Mouse (Mus musculus) stomach, embryonic 16.5 days (tissue): ENCODE results near the gene Acvr1c. TPM values are rescaled to one million over a fixed set of nuclear protein-coding genes. Genes with fewer than 3 reads are reported as not detected.

ENCODE experiments used
- ATAC-seq: fragments of 200-750 bp; cut with Nextera tagmentation; 2 replicates; pipeline ENCODE4 v1.8.0; 2017; ENCODE audit warnings: moderate number of reproducible peaks, moderate TSS enrichment; ENCODE audit not compliant: insufficient read depth, low FRiP score
- H3K27ac ChIP-seq: fragments of 300-500 bp; sonication (generic); 2 replicates; pipeline ENCODE4 v1.5.1; 2014; ENCODE audit warnings: low read length
- H3K27me3 ChIP-seq: fragments of 300-500 bp; sonication (generic); 2 replicates; pipeline ENCODE4 v1.6.1; 2014; ENCODE audit warnings: low read length, control low read depth, mixed read lengths; ENCODE audit not compliant: control insufficient read depth, insufficient read depth
- H3K36me3 ChIP-seq: fragments of 300-500 bp; sonication (generic); 2 replicates; pipeline ENCODE4 v1.6.1; 2014; ENCODE audit warnings: low read length; ENCODE audit not compliant: control insufficient read depth, insufficient read depth
- H3K4me1 ChIP-seq: fragments of 300-500 bp; sonication (generic); 2 replicates; pipeline ENCODE4 v1.6.1; 2014; ENCODE audit warnings: low read length, control low read depth, mixed read lengths; ENCODE audit not compliant: control insufficient read depth, insufficient read depth
- H3K4me2 ChIP-seq: fragments of 300-500 bp; sonication (generic); 2 replicates; pipeline ENCODE4 v1.6.1; 2014; ENCODE audit warnings: low read depth, low read length, mixed read lengths
- H3K4me3 ChIP-seq: fragments of 300-500 bp; sonication (generic); replicated peaks from 2 replicates; pipeline ENCODE4 v1.5.1; 2014; ENCODE audit warnings: mild to moderate bottlenecking, low read length
- H3K9ac ChIP-seq: fragments of 300-500 bp; sonication (generic); 2 replicates; pipeline ENCODE4 v1.6.1; 2014; ENCODE audit warnings: low read length
- H3K9me3 ChIP-seq: fragments of 300-500 bp; sonication (generic); replicated peaks from 2 replicates; pipeline ENCODE4 v1.6.1; 2016; ENCODE audit warnings: low read length, control low read depth; ENCODE audit not compliant: control insufficient read depth
- WGBS: fragments of 180-500 bp; shearing (Covaris S2); extraction: QIAGEN DNeasy Blood & Tissue Kit; methylation state at CpG from one replicate; pipeline ENCODE4 v1.1.7; 2014; 5-methylcytosine and 5-hydroxymethylcytosine counted together
- polyA plus RNA-seq: library from polyadenylated mRNA; unstranded; fragments of >200 nt; fragmentation: Nextera tagmentation; extraction: Ambion mirVana; gene quantifications from 2 replicates; pipeline ENCODE4 v1.2.1, GENCODE M21; 2015

The Acvr1c gene
- polyA plus RNA-seq, 1 experiment from 2014 or later, result 1.1 TPM

DNA sequence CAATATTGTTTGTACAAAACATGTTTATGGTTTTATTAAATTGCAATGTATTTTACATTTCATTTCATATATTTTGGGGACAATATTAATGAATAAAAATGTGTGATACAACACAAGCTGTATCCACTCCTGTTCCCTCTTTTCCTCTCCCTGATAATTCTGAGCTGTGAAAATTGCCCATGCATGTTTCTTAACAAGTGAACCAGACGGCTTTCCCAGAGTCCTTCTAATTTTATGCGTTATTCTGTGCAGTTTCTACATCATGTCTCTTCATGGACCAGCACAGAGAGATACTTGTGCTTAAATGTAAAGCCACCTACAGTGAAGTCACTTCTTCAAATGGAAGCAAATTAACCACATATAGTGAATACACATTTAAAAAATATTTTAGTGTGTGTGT is 120.2 kb downstream of the Acvr1c start:
- ATAC-seq, result no peak
- H3K27ac ChIP-seq, result no peak overlapping the region
- no peak overlapping the region for H3K4me3 ChIP-seq
- no peaks in the 10 kb centered on the region for H3K36me3 ChIP-seq
- 75% methylated on average over 2 of the region's 2 CpGs for WGBS
- no peaks in the 10 kb centered on the region for H3K27me3 ChIP-seq
- H3K9me3 ChIP-seq, result 0 out of 2 replicates have a peak, but pooled peaks cover 3% of the 10 kb centered on the region
- no peak overlapping the region for H3K9ac ChIP-seq
- no peak overlapping the region for H3K4me2 ChIP-seq
- H3K4me1 ChIP-seq, result no peaks in the 10 kb centered on the region

Other genes with a start within 250 kb of the Acvr1c start
- 1.7 and 2.2 TPM in 2 replicates for gene Cytip, start 162.4 kb downstream of the Acvr1c start, polyA plus RNA-seq
- gene Gm17409, start 112.2 kb upstream of the Acvr1c start, polyA plus RNA-seq, result not detected in 2 replicates
- 5.9 and 6.8 TPM in 2 replicates for gene Acvr1, start 209.3 kb upstream of the Acvr1c start, polyA plus RNA-seq
- gene Upp2, start 209.4 kb upstream of the Acvr1c start, polyA plus RNA-seq, result 5.5 and 6.8 TPM in 2 replicates